Mouse (Mus musculus) embryonic fibroblast, embryonic 13.5 days (primary cell): ENCODE measurements around the gene Fbxl18.

Source experiments
- CTCF ChIP-seq: IDR thresholded peaks from 2 replicates; pipeline ENCODE4 v1.5.1; 2011; ENCODE audit warnings: mild to moderate bottlenecking, control low read depth, low read length, moderate library complexity, borderline replicate concordance; ENCODE audit not compliant: insufficient read depth
- POLR2A ChIP-seq: IDR thresholded peaks from 2 replicates; pipeline ENCODE4 v1.6.1; 2011; ENCODE audit warnings: low read depth, mild to moderate bottlenecking, control low read depth, low read length, moderate library complexity

- no peak for TF ChIP-seq CTCF
- TF ChIP-seq POLR2A: peak; percentile 62
Measured at GRCm38 (mm10) chr5:142904208-142905037, 9.2 kb upstream of the Fbxl18 start.
